Mouse (Mus musculus): ENCODE measurements around the gene Spock2. TPM values are rescaled to one million over a fixed set of nuclear protein-coding genes. Genes with fewer than 3 reads are reported as not detected.

Spock2 gene
- total and polyA plus RNA-seq, 3 experiments, result 0.03 TPM; not detected in 2

DNA sequence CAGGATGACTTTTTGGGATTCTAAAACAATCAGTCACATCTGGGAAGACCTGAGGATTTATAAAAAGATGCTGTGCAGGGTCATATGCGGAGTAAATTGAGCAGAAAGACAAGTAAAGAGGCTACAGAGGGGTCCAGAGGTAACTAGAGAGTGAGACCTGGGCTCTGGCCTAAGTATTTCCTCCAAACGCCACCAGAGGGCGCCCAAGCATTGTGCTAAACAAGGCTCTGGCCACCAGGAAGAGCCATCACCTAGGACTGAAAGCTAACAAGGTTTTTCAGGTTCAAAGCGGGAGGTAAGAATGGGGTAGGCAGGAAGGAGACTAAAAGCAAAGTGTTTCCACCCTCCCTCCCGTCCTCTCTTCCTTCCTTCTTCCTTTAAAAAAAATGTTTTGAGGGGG, 42.1 kb downstream of the Spock2 start:
- Histone ChIP-seq H3K79me2 (ENCODE audit: control insufficient read depth, insufficient read depth, low read length, poor library complexity) (no peaks in the 10 kb centered on the region), H3K9me3 (replicated peaks; ENCODE audit: insufficient read depth, low read length) (no peaks in the 10 kb centered on the region), H3K4me3 (ENCODE audit: control insufficient read depth in 1 of 2, insufficient read depth in 1 of 2, low read depth in 2 of 2, low read length in 2 of 2) (no peak overlapping the region), H3K4me1 (ENCODE audit: control insufficient read depth in 1 of 2, insufficient read depth in 2 of 2, low read length in 2 of 2) (peaks cover 0 to 3% of the 10 kb centered on the region in 2 experiments; a peak in 1 of 4 replicates), H3K9ac (ENCODE audit: control insufficient read depth, low read depth, low read length, poor library complexity, severe bottlenecking) (no peak overlapping the region), H3K36me3 (ENCODE audit: control insufficient read depth in 1 of 2, insufficient read depth in 2 of 2, low read length in 2 of 2) (no peaks in the 10 kb centered on the region), H3K27ac (ENCODE audit: control insufficient read depth, low read depth, low read length) (no peak overlapping the region), H3K27me3 (ENCODE audit: control insufficient read depth in 1 of 2, insufficient read depth in 2 of 2, low read length in 2 of 2) (no peaks in the 10 kb centered on the region)
- DNase-seq (ENCODE audit: low read depth, low spot score), result peak; percentile 61
- TF ChIP-seq JUND (IDR thresholded peaks at IDR 0.05; ENCODE audit: low read depth, low read length) (no peak), CTCF (IDR thresholded peaks at IDR 0.05 in 2 of 3, conservative IDR thresholded peaks at IDR 0.05 in 1 of 3; ENCODE audit: control insufficient read depth in 1 of 3, insufficient read depth in 1 of 3, low read depth in 2 of 3, low read length in 3 of 3, poor library complexity in 1 of 3, severe bottlenecking in 1 of 3) (peak; percentile 66 to 74 (median 71)), ZC3H11A (IDR thresholded peaks at IDR 0.05; ENCODE audit: low read depth, low read length) (peak; percentile 29), RAD21 (IDR thresholded peaks at IDR 0.05; ENCODE audit: low read depth, low read length) (peak; percentile 66), SMC3 (IDR thresholded peaks at IDR 0.05; ENCODE audit: low read depth, low read length) (peak; percentile 47)

DNA sequence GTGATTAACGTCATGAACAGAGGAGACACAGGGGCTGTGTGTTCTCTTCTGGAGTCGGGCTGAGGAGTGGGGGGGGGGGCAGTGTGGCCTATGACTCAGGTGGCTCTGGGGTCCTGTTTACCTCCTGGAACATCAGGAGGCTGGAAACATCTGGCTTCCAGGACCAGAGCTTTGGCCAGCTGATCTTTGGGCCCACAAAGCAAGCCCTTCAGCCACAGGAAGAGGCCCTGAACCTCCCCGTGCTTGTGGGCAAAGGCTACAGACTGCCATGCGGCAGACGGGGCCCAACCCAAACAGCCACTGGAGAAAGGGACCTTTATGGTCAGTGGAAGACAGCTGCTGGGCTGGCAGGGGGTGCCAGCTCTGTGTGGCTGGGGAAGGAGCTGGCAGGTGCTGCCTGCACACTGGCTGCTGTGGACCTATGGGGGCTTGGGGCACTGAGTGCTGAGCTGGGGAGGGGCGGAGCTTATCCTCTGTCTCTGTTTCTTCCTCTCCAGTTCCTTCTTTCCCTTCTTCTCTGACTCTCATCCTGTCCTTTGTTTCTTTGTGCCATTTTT, 45.2 kb downstream of the Spock2 start:
- TF ChIP-seq ZMIZ1 (IDR thresholded peaks at IDR 0.05; ENCODE audit: low read depth, low read length), result no peak
- TF ChIP-seq CTCF (IDR thresholded peaks at IDR 0.05 in 2 of 3, conservative IDR thresholded peaks at IDR 0.05 in 1 of 3; ENCODE audit: control insufficient read depth in 1 of 3, insufficient read depth in 1 of 3, low read depth in 2 of 3, low read length in 3 of 3, poor library complexity in 1 of 3, severe bottlenecking in 1 of 3), result no peak
- TF ChIP-seq EP300 (IDR thresholded peaks at IDR 0.05; ENCODE audit: low read depth in 1 of 2, low read length in 2 of 2), result no peak
- TF ChIP-seq MEF2A (IDR thresholded peaks at IDR 0.05; ENCODE audit: extremely low read depth, insufficient replicate concordance, low read depth, low read length, poor library complexity, severe bottlenecking), result no peak
- no peak for TF ChIP-seq POLR2AphosphoS5 (IDR thresholded peaks at IDR 0.05; ENCODE audit: borderline replicate concordance, low read depth, low read length)
- TF ChIP-seq JUND (IDR thresholded peaks at IDR 0.05; ENCODE audit: low read depth, low read length), result no peak
- Histone ChIP-seq H3K4me1 (ENCODE audit: control insufficient read depth in 1 of 2, insufficient read depth in 2 of 2, low read length in 2 of 2) (peaks cover 0 to 3% of the 10 kb centered on the region in 2 experiments; a peak in 1 of 4 replicates), H3K27ac (ENCODE audit: control insufficient read depth, low read depth, low read length) (no peak overlapping the region), H3K79me2 (ENCODE audit: control insufficient read depth, insufficient read depth, low read length, poor library complexity) (no peaks in the 10 kb centered on the region), H3K4me3 (ENCODE audit: control insufficient read depth in 1 of 2, insufficient read depth in 1 of 2, low read depth in 2 of 2, low read length in 2 of 2) (no peak overlapping the region), H3K9ac (ENCODE audit: control insufficient read depth, low read depth, low read length, poor library complexity, severe bottlenecking) (no peak overlapping the region), H3K9me3 (replicated peaks; ENCODE audit: insufficient read depth, low read length) (no peaks in the 10 kb centered on the region), H3K36me3 (ENCODE audit: control insufficient read depth in 1 of 2, insufficient read depth in 2 of 2, low read length in 2 of 2) (no peaks in the 10 kb centered on the region), H3K27me3 (ENCODE audit: control insufficient read depth in 1 of 2, insufficient read depth in 2 of 2, low read length in 2 of 2) (peaks cover 0 to 3% of the 10 kb centered on the region in 2 experiments; a peak in 2 of 4 replicates)
- DNase-seq (ENCODE audit: low read depth, low spot score), result no peak

DNA sequence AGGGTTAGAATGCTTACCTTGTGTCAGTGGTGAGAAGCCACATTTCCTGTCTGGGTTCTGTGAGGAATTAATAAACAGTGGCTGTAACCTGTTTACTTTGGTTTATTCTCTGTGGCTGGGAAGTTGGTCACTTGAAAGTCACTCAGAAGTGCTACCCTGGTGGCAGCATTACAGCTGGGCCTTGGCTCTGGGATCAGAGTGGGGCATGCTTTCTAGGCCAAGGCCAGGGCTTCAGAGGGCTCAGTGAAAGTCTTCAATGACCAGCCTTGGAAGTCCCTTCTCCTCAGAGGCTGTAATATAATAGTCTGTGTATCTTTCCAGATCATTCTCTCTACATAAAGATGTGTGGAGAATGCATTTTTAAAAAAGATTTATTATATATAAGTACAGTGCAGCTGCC, 50.0 kb downstream of the Spock2 start:
- no peaks in the 10 kb centered on the region for H3K9me3 ChIP-seq (replicated peaks; ENCODE audit: insufficient read depth, low read length)
- H3K9ac ChIP-seq (ENCODE audit: control insufficient read depth, low read depth, low read length, poor library complexity, severe bottlenecking), result no peak overlapping the region
- no peaks in the 10 kb centered on the region for H3K79me2 ChIP-seq (ENCODE audit: control insufficient read depth, insufficient read depth, low read length, poor library complexity)
- no peaks in the 10 kb centered on the region for H3K4me1 ChIP-seq (ENCODE audit: control insufficient read depth in 1 of 2, insufficient read depth in 2 of 2, low read length in 2 of 2)
- H3K36me3 ChIP-seq (ENCODE audit: control insufficient read depth in 1 of 2, insufficient read depth in 2 of 2, low read length in 2 of 2), result no peaks in the 10 kb centered on the region
- DNase-seq (ENCODE audit: low read depth, low spot score), result no peak
- no peak overlapping the region for H3K4me3 ChIP-seq (ENCODE audit: control insufficient read depth in 1 of 2, insufficient read depth in 1 of 2, low read depth in 2 of 2, low read length in 2 of 2)
- H3K27ac ChIP-seq (ENCODE audit: control insufficient read depth, low read depth, low read length), result no peak overlapping the region
- H3K27me3 ChIP-seq (ENCODE audit: control insufficient read depth in 1 of 2, insufficient read depth in 2 of 2, low read length in 2 of 2), result peaks cover 0 to 3% of the 10 kb centered on the region in 2 experiments; a peak in 2 of 4 replicates
- no peak for TF ChIP-seq USF2 (IDR thresholded peaks at IDR 0.05; ENCODE audit: borderline replicate concordance in 1 of 2, insufficient read depth in 1 of 2, low read depth in 1 of 2, low read length in 2 of 2)
- no peak for TF ChIP-seq USF1 (IDR thresholded peaks at IDR 0.05; ENCODE audit: low read depth, low read length)
- TF ChIP-seq SIN3A (IDR thresholded peaks at IDR 0.05; ENCODE audit: low read length), result no peak
- TF ChIP-seq MAFK (IDR thresholded peaks at IDR 0.05; ENCODE audit: borderline replicate concordance, low read depth, low read length), result no peak
- TF ChIP-seq GABPA (IDR thresholded peaks at IDR 0.05; ENCODE audit: low read depth, low read length), result no peak
- TF ChIP-seq TAL1 (IDR thresholded peaks at IDR 0.05; ENCODE audit: low read length), result no peak
- TF ChIP-seq ZKSCAN1 (IDR thresholded peaks at IDR 0.05; ENCODE audit: low read depth, low read length), result no peak
- TF ChIP-seq TBP (IDR thresholded peaks at IDR 0.05; ENCODE audit: low read depth, low read length), result no peak
- TF ChIP-seq KAT2A (conservative IDR thresholded peaks at IDR 0.05; ENCODE audit: low read depth, low read length), result no peak
- no peak for TF ChIP-seq POLR2AphosphoS2 (IDR thresholded peaks at IDR 0.05; ENCODE audit: low read length)
- no peak for TF ChIP-seq HCFC1 (IDR thresholded peaks at IDR 0.05; ENCODE audit: low read depth, low read length)
- TF ChIP-seq CTCF (IDR thresholded peaks at IDR 0.05 in 2 of 3, conservative IDR thresholded peaks at IDR 0.05 in 1 of 3; ENCODE audit: control insufficient read depth in 1 of 3, insufficient read depth in 1 of 3, low read depth in 2 of 3, low read length in 3 of 3, poor library complexity in 1 of 3, severe bottlenecking in 1 of 3), result no peak
- no peak for TF ChIP-seq MAX (IDR thresholded peaks at IDR 0.05; ENCODE audit: low read length)
- TF ChIP-seq MYC (IDR thresholded peaks at IDR 0.05; ENCODE audit: low read depth, low read length), result no peak
- TF ChIP-seq TCF12 (IDR thresholded peaks at IDR 0.05; ENCODE audit: low read depth, low read length), result no peak
- TF ChIP-seq ZNF384 (IDR thresholded peaks at IDR 0.05; ENCODE audit: low read depth, low read length), result no peak
